Mouse (Mus musculus): ENCODE data around the gene Eif2ak2. TPM values are rescaled to one million over a fixed set of nuclear protein-coding genes. Genes with fewer than 3 reads are reported as not detected.

Eif2ak2 gene
- 9.1 and 11.0 TPM in 2 replicates for polyA plus RNA-seq (2014; fragmentation: Nextera tagmentation; extraction: Ambion mirVana)

DNA sequence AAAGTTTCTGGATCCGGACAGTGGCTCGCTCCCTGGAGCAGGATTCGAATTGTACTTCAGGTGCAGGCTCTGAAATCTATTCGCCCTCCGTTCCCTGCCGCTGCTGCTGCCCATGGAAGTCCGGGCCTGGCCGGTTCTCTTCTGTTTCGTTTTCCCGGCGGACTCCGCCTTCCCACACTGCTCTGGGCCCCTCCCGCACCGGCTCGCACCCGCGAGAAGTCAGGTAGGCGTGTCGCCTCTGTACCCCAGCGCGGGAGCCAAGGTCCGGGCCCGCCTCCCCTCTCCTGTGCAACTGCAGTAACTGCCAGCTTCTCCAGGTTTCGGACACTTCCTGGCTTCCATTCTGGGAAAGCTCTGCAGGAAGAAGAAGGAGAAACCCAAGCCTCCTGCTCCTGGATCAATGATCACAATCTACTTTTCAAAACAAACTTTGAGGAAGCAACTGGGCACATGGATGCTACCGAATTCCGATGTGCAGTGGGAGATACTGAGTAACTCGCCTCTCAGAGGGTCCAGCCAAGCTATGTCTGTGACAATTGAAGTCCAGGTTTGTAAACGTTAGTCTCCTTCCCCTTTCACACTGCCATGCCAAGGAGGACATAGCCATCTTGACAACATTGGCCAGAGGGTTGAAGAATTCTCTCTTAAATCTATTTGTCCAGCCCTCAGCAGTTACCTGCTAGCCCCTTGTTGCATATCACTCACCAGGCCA is at the start of gene Eif2ak2:
Gene Eif2ak2 (minus strand): TSS at position 173 of the 712 bp plus-strand sequence.
- Histone ChIP-seq H3K9ac (ENCODE audit: low read length) (peak within 1 kb of the TSS; percentile 81), H3K27ac (ENCODE audit: low read depth) (peak within 1 kb of the TSS; percentile 70), H3K36me3 (ENCODE audit: control insufficient read depth, insufficient read depth, low read length) (peaks cover 11% of the 10 kb centered on the region), H3K4me3 (ENCODE audit: low read depth, low read length) (peak within 1 kb of the TSS; percentile 68), H3K4me1 (replicated peaks; ENCODE audit: control insufficient read depth, insufficient read depth, low read length) (peaks cover 10% of the 10 kb centered on the region; the same call in 1 of the 2 replicates), H3K4me2 (ENCODE audit: low read length) (peak within 1 kb of the TSS; percentile 63), H3K27me3 (replicated peaks; ENCODE audit: control insufficient read depth, insufficient read depth, low read length) (no peaks in the 10 kb centered on the region), H3K9me3 (ENCODE audit: control insufficient read depth, low read length) (no peaks in the 10 kb centered on the region)
- ATAC-seq (replicated peaks; ENCODE audit: low FRiP score, low TSS enrichment, low read depth), result peak; percentile 98
- WGBS, result under 1% methylated on average over 28 of the region's 28 CpGs
- DNase-seq (ENCODE audit: low spot score), result peak; percentile 89

DNA sequence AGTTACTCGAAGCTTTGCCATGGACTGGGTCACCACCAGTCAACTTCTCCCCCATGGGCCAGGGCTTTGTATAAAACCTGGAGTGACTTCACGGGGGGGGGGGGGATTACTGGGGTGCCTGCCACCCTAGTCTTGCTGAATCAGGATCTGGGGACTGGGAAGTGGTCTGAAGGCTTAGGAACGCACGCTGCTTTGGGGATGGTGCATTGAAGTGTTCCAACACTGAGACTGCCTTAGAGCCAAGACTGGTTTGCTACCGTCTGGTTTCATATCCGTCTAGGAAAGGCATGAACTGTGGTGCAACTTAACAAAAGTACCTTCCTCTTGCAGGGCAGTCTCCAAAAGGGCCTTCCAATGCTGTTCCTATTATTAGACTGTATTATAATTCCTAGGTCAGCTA is 35.3 kb upstream of the Eif2ak2 start:
- Histone ChIP-seq H3K9me3 (ENCODE audit: control insufficient read depth, low read length) (no peaks in the 10 kb centered on the region), H3K36me3 (ENCODE audit: control insufficient read depth, insufficient read depth, low read length) (peaks cover 42% of the 10 kb centered on the region), H3K4me3 (ENCODE audit: low read depth, low read length) (no peak overlapping the region), H3K27ac (ENCODE audit: low read depth) (no peak overlapping the region), H3K4me1 (replicated peaks; ENCODE audit: control insufficient read depth, insufficient read depth, low read length) (peaks cover 11% of the 10 kb centered on the region), H3K27me3 (replicated peaks; ENCODE audit: control insufficient read depth, insufficient read depth, low read length) (no peaks in the 10 kb centered on the region), H3K9ac (ENCODE audit: low read length) (peak overlapping the region; percentile 74; the same call in 1 of the 2 replicates), H3K4me2 (ENCODE audit: low read length) (peak overlapping the region; percentile 91)
- WGBS, result 51% methylated on average over 6 of the region's 6 CpGs
- ATAC-seq (replicated peaks; ENCODE audit: low FRiP score, low TSS enrichment, low read depth) (no peak), DNase-seq (ENCODE audit: low spot score) (no peak)

GRCm38 (mm10) chr17:78916899-78917298 is 34.5 kb upstream of the Eif2ak2 start:
- 2% methylated on average over 11 of the region's 11 CpGs for WGBS
- DNase-seq (ENCODE audit: low spot score), result no peak
- Histone ChIP-seq H3K27ac (ENCODE audit: low read depth) (peak overlapping the region; percentile 79), H3K9ac (ENCODE audit: low read length) (peak overlapping the region; percentile 74), H3K9me3 (ENCODE audit: control insufficient read depth, low read length) (no peaks in the 10 kb centered on the region), H3K36me3 (ENCODE audit: control insufficient read depth, insufficient read depth, low read length) (peaks cover 34% of the 10 kb centered on the region), H3K4me1 (replicated peaks; ENCODE audit: control insufficient read depth, insufficient read depth, low read length) (peaks cover 11% of the 10 kb centered on the region), H3K4me3 (ENCODE audit: low read depth, low read length) (peak overlapping the region; percentile 78), H3K4me2 (ENCODE audit: low read length) (peak overlapping the region; percentile 91), H3K27me3 (replicated peaks; ENCODE audit: control insufficient read depth, insufficient read depth, low read length) (no peaks in the 10 kb centered on the region)
- no peak for ATAC-seq (replicated peaks; ENCODE audit: low FRiP score, low TSS enrichment, low read depth)

DNA sequence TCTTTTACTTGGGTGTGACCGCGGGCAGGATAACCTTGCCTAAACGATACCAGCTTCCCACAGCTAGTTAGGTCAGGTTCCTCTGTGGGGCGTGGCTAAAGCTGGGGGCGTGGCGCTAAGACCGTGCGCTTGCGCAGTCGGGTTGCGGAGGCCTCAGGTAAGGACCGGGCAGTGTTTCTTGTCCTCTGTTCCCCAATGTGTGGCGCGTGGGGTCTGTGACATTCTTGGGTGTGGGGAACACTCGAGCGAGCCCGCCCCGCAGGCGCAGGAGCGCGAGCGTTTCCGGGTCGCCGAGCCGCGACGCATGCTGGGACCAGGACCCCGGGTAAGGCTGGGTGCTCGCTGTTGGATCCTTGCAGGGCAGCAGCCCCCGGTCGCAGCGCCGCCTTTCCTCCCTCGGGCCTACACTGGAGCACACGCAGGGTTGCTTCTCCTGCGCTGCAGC is 34.0 kb upstream of the Eif2ak2 start, which contains the start of gene Cebpzos:
Gene Cebpzos (plus strand): TSS at position 132 of the 445 bp plus-strand sequence.
- H3K4me1 ChIP-seq (replicated peaks; ENCODE audit: control insufficient read depth, insufficient read depth, low read length), result peaks cover 11% of the 10 kb centered on the region
- WGBS, result under 1% methylated on average over 37 of the region's 37 CpGs
- no peaks in the 10 kb centered on the region for H3K27me3 ChIP-seq (replicated peaks; ENCODE audit: control insufficient read depth, insufficient read depth, low read length)
- peak within 1 kb of the TSS; percentile 79 for H3K27ac ChIP-seq (ENCODE audit: low read depth)
- peak within 1 kb of the TSS; percentile 78 for H3K4me3 ChIP-seq (ENCODE audit: low read depth, low read length)
- DNase-seq (ENCODE audit: low spot score), result peak; percentile 94
- ATAC-seq (replicated peaks; ENCODE audit: low FRiP score, low TSS enrichment, low read depth), result peak; percentile 90
- H3K36me3 ChIP-seq (ENCODE audit: control insufficient read depth, insufficient read depth, low read length), result peaks cover 29% of the 10 kb centered on the region
- H3K9me3 ChIP-seq (ENCODE audit: control insufficient read depth, low read length), result no peaks in the 10 kb centered on the region
- H3K9ac ChIP-seq (ENCODE audit: low read length), result peak within 1 kb of the TSS; percentile 74
- peak within 1 kb of the TSS; percentile 91 for H3K4me2 ChIP-seq (ENCODE audit: low read length)

DNA sequence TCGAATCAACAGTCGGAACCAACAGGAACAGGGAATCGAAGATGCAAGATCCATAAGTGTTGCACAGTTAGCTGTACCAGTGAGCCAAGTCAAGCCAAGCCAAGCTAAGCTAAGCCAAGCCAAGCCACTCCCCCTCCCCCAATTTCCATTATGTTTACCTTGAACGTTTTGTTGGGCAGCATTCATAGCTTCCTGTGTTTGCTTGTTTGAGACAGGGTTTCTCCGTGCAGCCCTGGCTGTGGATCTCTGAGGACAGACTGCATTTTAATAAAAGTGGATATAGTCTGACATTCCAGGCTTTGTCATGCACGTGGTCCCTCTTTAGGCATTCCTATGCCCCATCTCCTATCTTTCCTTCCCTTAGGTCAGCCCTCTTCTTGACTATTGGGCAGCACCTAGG is 33.4 kb upstream of the Eif2ak2 start:
- peaks cover 23% of the 10 kb centered on the region for H3K36me3 ChIP-seq (ENCODE audit: control insufficient read depth, insufficient read depth, low read length)
- H3K27ac ChIP-seq (ENCODE audit: low read depth), result peak overlapping the region; percentile 79; the same call in 1 of the 2 replicates
- peaks cover 11% of the 10 kb centered on the region for H3K4me1 ChIP-seq (replicated peaks; ENCODE audit: control insufficient read depth, insufficient read depth, low read length)
- 52% methylated on average over 6 of the region's 6 CpGs for WGBS
- H3K27me3 ChIP-seq (replicated peaks; ENCODE audit: control insufficient read depth, insufficient read depth, low read length), result no peaks in the 10 kb centered on the region
- ATAC-seq (replicated peaks; ENCODE audit: low FRiP score, low TSS enrichment, low read depth), result peak; percentile 45; the same call in 1 of the 2 replicates
- no peak overlapping the region; the same call in 1 of the 2 replicates for H3K9ac ChIP-seq (ENCODE audit: low read length)
- H3K4me2 ChIP-seq (ENCODE audit: low read length), result peak overlapping the region; percentile 91
- DNase-seq (ENCODE audit: low spot score), result peak; percentile 64
- H3K4me3 ChIP-seq (ENCODE audit: low read depth, low read length), result peak overlapping the region; percentile 78
- no peaks in the 10 kb centered on the region for H3K9me3 ChIP-seq (ENCODE audit: control insufficient read depth, low read length)

GRCm38 (mm10) chr17:78913921-78914320 is 31.5 kb upstream of the Eif2ak2 start:
- Histone ChIP-seq H3K27me3 (replicated peaks; ENCODE audit: control insufficient read depth, insufficient read depth, low read length) (0 out of 2 replicates have a peak, but pooled peaks cover 2% of the 10 kb centered on the region), H3K4me1 (replicated peaks; ENCODE audit: control insufficient read depth, insufficient read depth, low read length) (peaks cover 11% of the 10 kb centered on the region), H3K9ac (ENCODE audit: low read length) (no peak overlapping the region), H3K36me3 (ENCODE audit: control insufficient read depth, insufficient read depth, low read length) (peaks cover 5% of the 10 kb centered on the region; the same call in 1 of the 2 replicates), H3K4me2 (ENCODE audit: low read length) (no peak overlapping the region), H3K4me3 (ENCODE audit: low read depth, low read length) (no peak overlapping the region), H3K9me3 (ENCODE audit: control insufficient read depth, low read length) (no peaks in the 10 kb centered on the region), H3K27ac (ENCODE audit: low read depth) (no peak overlapping the region)
- no peak for ATAC-seq (replicated peaks; ENCODE audit: low FRiP score, low TSS enrichment, low read depth)
- 70% methylated on average over 3 of the region's 3 CpGs for WGBS
- DNase-seq (ENCODE audit: low spot score), result no peak

- Histone ChIP-seq H3K9me3 (ENCODE audit: control insufficient read depth, low read length) (no peaks in the 10 kb centered on the region), H3K27ac (ENCODE audit: low read depth) (no peak overlapping the region), H3K36me3 (ENCODE audit: control insufficient read depth, insufficient read depth, low read length) (no peaks in the 10 kb centered on the region), H3K4me3 (ENCODE audit: low read depth, low read length) (peak overlapping the region; percentile 34), H3K4me1 (replicated peaks; ENCODE audit: control insufficient read depth, insufficient read depth, low read length) (peaks cover 11% of the 10 kb centered on the region), H3K9ac (ENCODE audit: low read length) (no peak overlapping the region), H3K27me3 (replicated peaks; ENCODE audit: control insufficient read depth, insufficient read depth, low read length) (0 out of 2 replicates have a peak, but pooled peaks cover 2% of the 10 kb centered on the region), H3K4me2 (ENCODE audit: low read length) (peak overlapping the region; percentile 47)
- DNase-seq (ENCODE audit: low spot score), result no peak
- ATAC-seq (replicated peaks; ENCODE audit: low FRiP score, low TSS enrichment, low read depth), result no peak
- 30% methylated on average over 6 of the region's 6 CpGs for WGBS
Observed at GRCm38 (mm10) chr17:78912861-78913281, 30.5 kb upstream of the Eif2ak2 start.

DNA sequence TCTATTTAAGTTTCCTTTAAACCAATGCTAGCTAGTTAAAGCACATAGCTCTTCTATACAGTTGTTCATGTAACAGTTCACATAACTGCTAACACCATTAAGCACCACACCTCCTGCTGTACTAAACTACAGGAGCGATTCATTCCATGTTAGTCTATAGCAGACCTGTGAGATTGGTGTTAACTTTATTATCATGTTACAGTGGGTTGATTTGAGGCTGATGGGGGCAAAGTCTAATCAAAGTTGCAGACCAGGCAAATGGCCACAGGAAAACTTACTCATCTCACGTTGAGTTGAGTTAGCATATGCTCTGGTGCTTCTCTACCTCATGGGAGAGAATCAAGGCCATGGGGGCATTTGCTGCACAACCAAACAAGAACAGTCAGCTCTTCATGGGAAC is 27.0 kb upstream of the Eif2ak2 start:
- no peak for ATAC-seq (replicated peaks; ENCODE audit: low FRiP score, low TSS enrichment, low read depth)
- no peak overlapping the region for H3K4me2 ChIP-seq (ENCODE audit: low read length)
- no peak for DNase-seq (ENCODE audit: low spot score)
- H3K27ac ChIP-seq (ENCODE audit: low read depth), result no peak overlapping the region
- no peaks in the 10 kb centered on the region for H3K9me3 ChIP-seq (ENCODE audit: control insufficient read depth, low read length)
- WGBS, result 81% methylated on average over 2 of the region's 2 CpGs
- H3K36me3 ChIP-seq (ENCODE audit: control insufficient read depth, insufficient read depth, low read length), result no peaks in the 10 kb centered on the region
- H3K9ac ChIP-seq (ENCODE audit: low read length), result no peak overlapping the region
- no peaks in the 10 kb centered on the region for H3K4me1 ChIP-seq (replicated peaks; ENCODE audit: control insufficient read depth, insufficient read depth, low read length)
- no peak overlapping the region for H3K4me3 ChIP-seq (ENCODE audit: low read depth, low read length)
- H3K27me3 ChIP-seq (replicated peaks; ENCODE audit: control insufficient read depth, insufficient read depth, low read length), result 0 out of 2 replicates have a peak, but pooled peaks cover 2% of the 10 kb centered on the region

All from intestine, embryonic 14.5 days (tissue).